Mouse (Mus musculus) kidney, adult 2 months (tissue): Measurements from ENCODE around the gene Supt4a.

Experiments
- CTCF ChIP-seq: fragments of 200-500 bp; conservative IDR thresholded peaks from 2 replicates; pipeline ENCODE4 v1.5.1; 2011; ENCODE audit warnings: low read depth, mild to moderate bottlenecking, control low read depth, low read length, moderate library complexity, mixed read lengths; ENCODE audit not compliant: insufficient read depth, insufficient read length
- POLR2A ChIP-seq: fragments of 200-500 bp; IDR thresholded peaks from one replicate; pipeline ENCODE4 v1.6.1; 2011; ENCODE audit warnings: low read depth, low read length, control low read depth

GRCm38 (mm10) chr11:87756251-87756820, 19.0 kb downstream of the Supt4a start:
- no peak for TF ChIP-seq CTCF
- TF ChIP-seq POLR2A = no peak
